Mouse (Mus musculus) embryonic stem cell, embryonic (primary cell): ENCODE measurements around the gene Kiz.

Experiments used
- CTCF ChIA-PET, 4 experiments: fragments of 300-600 bp in 2 of 4; fragments of 350-600 bp in 2 of 4; sonication (Branson Sonifier 250); formaldehyde crosslinking; loops; one replicate each; lab custom pipeline; 2022; ENCODE audit warnings: inconsistent platforms in 2 of 4; lab: Charles Lee
- POLR2A ChIA-PET, 4 experiments: fragments of 300-600 bp in 2 of 4; fragments of 350-600 bp in 2 of 4; sonication (Branson Sonifier 250); formaldehyde crosslinking; loops; one replicate each; lab custom pipeline; 2022; ENCODE audit warnings: antibody characterized with exemption in 4 of 4, inconsistent platforms in 1 of 4; lab: Charles Lee

The Kiz gene

GRCm38 (mm10) chr2:146920375-146921160 is 64.9 kb downstream of the Kiz start:
- ChIA-PET CTCF (no interaction called here), POLR2A (interaction anchor here in 3 of 4 experiments (0.6 to 1.1 kb wide), 9 partner anchors 36 to 359 kb away, joined by 3 to 4 read pairs (median 3); partner anchors contain the start of gene Xrn2 (in 1 of the 3))

DNA sequence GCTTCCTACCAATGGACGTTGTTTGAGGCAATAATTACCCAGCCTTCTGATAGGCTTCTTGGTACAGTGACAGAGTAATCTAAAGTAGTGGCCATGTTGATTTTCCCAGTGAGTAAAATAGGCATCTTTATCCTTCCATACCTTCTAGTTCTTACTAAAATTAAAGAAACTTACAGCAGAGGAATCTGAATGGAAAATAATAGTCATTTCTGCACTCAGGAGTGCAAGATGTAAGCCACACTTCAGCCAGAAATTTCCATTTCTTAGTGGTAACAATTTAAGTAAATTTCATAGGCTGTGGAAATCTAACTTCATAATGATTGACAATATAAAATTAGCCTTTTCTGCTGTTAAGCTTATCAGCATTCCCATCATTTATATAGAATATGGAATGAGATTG is 69.6 kb downstream of the Kiz start:
- POLR2A ChIA-PET, result interaction anchor here in 1 of 4 experiments (0.7 kb wide), 1 partner anchor 14 kb away, joined by 3 read pairs; no protein-coding TSS in a partner anchor
- CTCF ChIA-PET, result no interaction called here

- POLR2A ChIA-PET, result interaction anchor here in 1 of 4 experiments (0.7 kb wide), 1 partner anchor 14 kb away, joined by 3 read pairs; no protein-coding TSS in a partner anchor
- CTCF ChIA-PET, result no interaction called here
These were observed 70.2 kb downstream of the Kiz start for GRCm38 (mm10) chr2:146925846-146926245.

GRCm38 (mm10) chr2:146948223-146948776 is 92.6 kb downstream of the Kiz start:
- ChIA-PET CTCF (interaction anchor here in 1 of 4 experiments (1.1 kb wide), 1 partner anchor 11 kb away, joined by 3 read pairs; no protein-coding TSS in a partner anchor), POLR2A (interaction anchor here in 2 of 4 experiments (0.5 to 1.2 kb wide), 2 partner anchors 11 to 217 kb away, joined by 3 read pairs; no protein-coding TSS in a partner anchor)

- ChIA-PET CTCF (interaction anchor here in 2 of 4 experiments (0.5 to 0.8 kb wide), 2 partner anchors 301 to 349 kb away, joined by 3 read pairs; no protein-coding TSS in a partner anchor), POLR2A (interaction anchor here in 1 of 4 experiments (1.2 kb wide), 1 partner anchor 201 kb away, joined by 3 read pairs; no protein-coding TSS in a partner anchor)
These were observed 100.7 kb downstream of the Kiz start for GRCm38 (mm10) chr2:146956366-146956765.

DNA sequence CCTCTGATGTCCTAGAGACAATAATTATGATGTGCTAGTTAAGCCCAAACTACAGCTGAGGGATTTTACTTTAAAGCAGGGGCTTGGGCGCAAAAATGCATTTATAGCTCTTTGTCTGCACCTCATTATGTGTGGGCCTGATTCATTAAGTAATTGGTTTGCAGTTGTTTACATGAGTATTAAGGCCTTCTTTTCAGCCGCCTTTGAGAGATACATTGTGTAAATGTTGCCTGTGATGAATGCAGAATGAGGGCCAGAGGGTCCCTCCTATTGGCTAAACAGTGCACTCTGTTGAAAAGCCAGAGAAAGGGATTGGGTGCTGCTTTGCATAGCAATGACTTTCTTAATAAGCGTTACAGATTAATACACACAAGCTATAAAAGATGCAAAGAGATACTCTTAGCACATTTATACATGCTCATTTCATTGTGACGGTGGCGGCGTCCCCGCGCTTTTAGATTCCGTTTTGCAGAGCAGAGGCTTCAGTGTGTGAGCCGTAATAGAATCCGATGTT is 102.8 kb downstream of the Kiz start:
- ChIA-PET POLR2A (interaction anchor here (0.6 to 3.1 kb wide), 8 partner anchors 14 to 228 kb away, joined by 3 to 38 read pairs (median 5); partner anchors contain the start of gene Xrn2 (in 2 of the 4)), CTCF (interaction anchor here (0.7 to 3.0 kb wide), 41 partner anchors 12 to 558 kb away, joined by 3 to 61 read pairs (median 5); partner anchors contain the start of genes Nkx2-2 (in 1 of the 4) and Nkx2-4 (in 1 of the 4))

DNA sequence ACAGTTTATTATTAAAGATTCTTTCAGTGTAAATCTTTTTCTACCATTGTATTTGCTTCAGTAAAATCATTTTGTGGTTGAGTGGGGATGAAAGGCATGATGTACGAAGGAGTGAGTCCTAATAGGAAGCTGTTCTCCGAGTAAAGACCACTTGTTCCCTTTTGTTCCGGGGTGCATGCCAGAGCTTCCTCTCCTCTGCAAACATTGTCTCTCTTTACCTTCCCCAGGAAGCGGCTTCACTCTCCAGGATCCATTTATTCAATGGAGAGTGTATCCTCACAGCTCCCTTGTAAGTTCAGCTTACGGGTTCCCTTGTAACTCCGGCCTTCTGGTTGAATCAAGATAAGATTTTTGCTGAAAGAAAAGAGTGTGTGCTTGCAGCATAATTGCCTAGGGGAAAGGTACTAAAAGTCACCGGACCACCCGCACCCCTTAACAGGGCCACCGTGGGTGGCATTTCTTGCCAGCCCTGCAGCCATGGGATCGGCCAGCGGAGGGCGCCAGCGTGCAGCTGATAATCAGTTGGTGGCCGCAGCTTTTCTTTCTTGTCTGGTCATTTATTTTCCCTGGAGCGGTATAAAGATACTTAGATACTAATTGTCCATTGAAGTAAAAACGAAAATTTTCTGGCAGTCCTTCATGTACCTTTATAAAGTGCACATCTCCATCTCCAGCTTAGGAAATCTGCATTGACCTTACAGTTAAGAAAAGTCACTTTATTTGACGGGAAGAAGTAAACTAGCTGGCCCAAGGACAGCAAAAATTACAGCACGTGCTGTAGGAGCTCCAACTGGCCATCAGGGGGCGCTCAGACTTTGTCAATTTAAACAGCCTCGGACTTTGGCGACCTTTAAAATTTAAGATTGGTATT is 103.5 kb downstream of the Kiz start:
- POLR2A ChIA-PET, result interaction anchor here (0.6 to 3.1 kb wide), 14 partner anchors 13 to 325 kb away, joined by 3 to 38 read pairs (median 4); partner anchors contain the start of gene Xrn2 (in 4 of the 4)
- CTCF ChIA-PET, result interaction anchor here (0.5 to 3.0 kb wide), 95 partner anchors 8 to 1506 kb away, joined by 3 to 61 read pairs (median 4); partner anchors contain the start of genes Xrn2 (in 3 of the 4), Nkx2-4 (in 2 of the 4) and Nkx2-2 (in 1 of the 4)

- ChIA-PET POLR2A (interaction anchor here in 2 of 4 experiments (1.2 to 2.2 kb wide), 3 partner anchors 10 to 38 kb away, joined by 3 to 9 read pairs (median 3); partner anchors contain the start of gene Xrn2 (in 2 of the 2)), CTCF (no interaction called here)
These were observed 119.4 kb downstream of the Kiz start for GRCm38 (mm10) chr2:146975024-146975423.

- ChIA-PET POLR2A (interaction anchor here in 2 of 4 experiments (1.2 to 6.5 kb wide), 4 partner anchors 9 to 37 kb away, joined by 3 to 48 read pairs (median 4); partner anchors contain the start of gene Xrn2 (in 2 of the 2)), CTCF (no interaction called here)
These were observed 119.9 kb downstream of the Kiz start for GRCm38 (mm10) chr2:146975453-146976028.

DNA sequence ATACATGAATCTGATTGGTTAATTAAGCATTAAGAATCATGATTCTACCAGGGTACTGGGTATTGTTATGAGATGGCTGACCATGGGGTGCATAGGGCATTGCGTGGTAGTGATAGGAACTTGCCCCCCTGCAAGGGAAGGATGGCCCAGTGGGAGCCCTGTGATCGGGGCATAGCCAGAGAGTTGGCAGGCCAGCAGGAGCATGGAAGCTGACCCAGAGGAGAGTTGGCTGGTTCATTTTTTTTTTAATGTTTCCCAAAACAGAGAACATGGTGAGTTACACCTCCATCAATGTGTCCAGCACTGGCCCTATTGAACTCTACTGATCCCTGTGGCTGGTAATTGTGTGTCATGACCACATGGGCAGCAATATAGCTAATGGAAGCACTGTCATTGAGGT is 127.1 kb downstream of the Kiz start:
- POLR2A ChIA-PET, result interaction anchor here (0.6 to 12.4 kb wide), 4 partner anchors 29 to 32 kb away, joined by 3 to 85 read pairs (median 16); partner anchors contain the start of gene Xrn2 (in 3 of the 4)

GRCm38 (mm10) chr2:146984831-146985230 is 129.2 kb downstream of the Kiz start:
- ChIA-PET POLR2A (interaction anchor here in 2 of 4 experiments (0.6 to 12.4 kb wide), 4 partner anchors 9 to 149 kb away, joined by 3 to 85 read pairs (median 14); partner anchors contain the start of gene Xrn2 (in 2 of the 2)), CTCF (interaction anchor here in 1 of 4 experiments (0.6 kb wide), 1 partner anchor 194 kb away, joined by 6 read pairs; no protein-coding TSS in a partner anchor)

More for the DNA sequence above, 127.1 kb downstream of the Kiz start:
- CTCF ChIA-PET, result interaction anchor here in 2 of 4 experiments (0.6 to 0.9 kb wide), 2 partner anchors 23 to 24 kb away, joined by 3 read pairs; no protein-coding TSS in a partner anchor

- POLR2A ChIA-PET, result interaction anchor here in 3 of 4 experiments (0.6 to 12.4 kb wide), 5 partner anchors 26 to 162 kb away, joined by 3 to 85 read pairs (median 5); partner anchors contain the start of gene Xrn2 (in 2 of the 3)
- CTCF ChIA-PET, result interaction anchor here in 1 of 4 experiments (1.2 kb wide), 1 partner anchor 192 kb away, joined by 3 read pairs; no protein-coding TSS in a partner anchor
These were observed 130.1 kb downstream of the Kiz start for GRCm38 (mm10) chr2:146985807-146986206.

DNA sequence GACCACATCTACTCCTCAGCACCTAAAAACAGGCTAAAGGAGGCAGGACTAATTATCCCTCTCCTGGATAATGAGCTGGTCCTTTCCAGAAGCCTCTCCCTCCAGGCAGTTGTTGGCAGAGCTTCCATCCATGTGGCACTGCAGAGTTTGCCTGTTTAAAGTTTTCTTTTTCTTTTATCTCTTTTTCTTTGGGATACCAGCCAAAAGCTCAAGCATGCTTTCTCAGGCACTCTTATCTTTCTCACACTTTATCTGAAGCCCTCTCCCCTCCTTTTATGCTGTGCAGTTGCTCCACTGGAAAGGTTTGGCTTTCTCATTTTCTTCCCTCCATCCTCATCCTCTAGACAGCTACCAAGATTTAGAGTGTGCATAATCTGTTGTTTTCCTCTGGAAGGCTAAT is 130.8 kb downstream of the Kiz start:
- CTCF ChIA-PET, result interaction anchor here in 2 of 4 experiments (0.5 to 1.2 kb wide), 2 partner anchors 26 to 191 kb away, joined by 3 read pairs; no protein-coding TSS in a partner anchor
- POLR2A ChIA-PET, result interaction anchor here in 3 of 4 experiments (0.6 to 12.4 kb wide), 6 partner anchors 9 to 85 kb away, joined by 3 to 85 read pairs (median 4); partner anchors contain the start of gene Xrn2 (in 2 of the 3)

GRCm38 (mm10) chr2:147007265-147007664 is 151.6 kb downstream of the Kiz start:
- POLR2A ChIA-PET, result interaction anchor here in 1 of 4 experiments (1.8 to 2.1 kb wide), 2 partner anchors 12 to 14 kb away, joined by 4 to 10 read pairs; no protein-coding TSS in a partner anchor
- CTCF ChIA-PET, result no interaction called here

- ChIA-PET CTCF (no interaction called here), POLR2A (interaction anchor here in 2 of 4 experiments (0.8 to 14.7 kb wide), 5 partner anchors 14 to 55 kb away, joined by 3 to 275 read pairs (median 5); no protein-coding TSS in a partner anchor)
These were observed 153.4 kb downstream of the Kiz start for GRCm38 (mm10) chr2:147009084-147009483.

GRCm38 (mm10) chr2:147010141-147010540 is 154.5 kb downstream of the Kiz start:
- CTCF ChIA-PET, result interaction anchor here in 3 of 4 experiments (0.9 to 2.2 kb wide), 3 partner anchors 51 to 168 kb away, joined by 3 to 7 read pairs (median 6); no protein-coding TSS in a partner anchor
- POLR2A ChIA-PET, result interaction anchor here (0.9 to 14.7 kb wide), 12 partner anchors 11 to 385 kb away, joined by 3 to 275 read pairs (median 22); no protein-coding TSS in a partner anchor
